Mouse (Mus musculus): Measurements from ENCODE around the gene Enoph1. TPM values are rescaled to one million over a fixed set of nuclear protein-coding genes. Genes with fewer than 3 reads are reported as not detected.

Enoph1 gene
- total RNA-seq, 2 experiments from 2014 or later, result 6.5 to 8.6 TPM

DNA sequence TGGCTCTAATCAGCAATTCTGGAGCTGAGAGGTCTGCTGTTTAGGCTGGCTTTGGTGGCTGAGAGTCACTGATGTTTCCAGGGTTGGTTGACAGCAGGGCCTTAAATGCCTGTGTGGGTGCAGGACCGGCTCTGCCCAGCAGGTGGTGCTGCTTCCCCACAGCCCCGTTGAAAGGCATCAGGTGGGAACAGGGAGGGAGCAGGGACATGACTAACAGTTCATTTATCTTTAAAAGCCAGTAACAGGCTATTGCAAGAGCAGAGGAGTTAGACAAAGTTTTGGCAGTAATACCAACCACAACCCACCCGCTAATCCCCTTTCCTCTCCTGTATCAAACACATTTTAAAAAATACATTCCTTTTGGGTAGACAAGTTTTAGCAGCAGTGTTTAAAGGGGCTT is 30.5 kb downstream of the Enoph1 start:
- intact Hi-C loops (cut with DNase I), result loop anchor here (1.0 to 5.0 kb wide), 3 partner anchors 97 to 253 kb away; no protein-coding TSS in a partner anchor
- DNase-seq, result peak; percentile 83 to 92

DNA sequence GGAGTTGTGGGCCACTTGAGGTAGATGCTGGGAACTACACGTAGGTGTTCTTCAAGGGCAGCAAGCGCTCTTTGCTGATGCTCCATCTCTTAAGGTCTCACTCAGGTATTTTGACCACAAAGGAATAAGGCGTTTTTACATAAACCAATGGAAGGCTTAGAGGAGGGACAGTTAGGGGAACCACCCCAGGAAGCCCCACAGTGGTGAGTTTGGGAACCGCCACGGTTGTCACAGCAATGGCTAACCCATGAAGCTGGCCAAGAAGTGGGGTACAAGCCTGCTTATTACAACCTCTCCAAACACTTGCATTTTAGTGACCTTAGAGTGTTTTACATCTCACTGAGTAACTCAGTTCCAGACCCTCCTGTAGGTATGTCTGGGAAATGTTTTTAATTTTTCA is 31.8 kb downstream of the Enoph1 start:
- intact Hi-C loops (cut with DNase I), result loop anchor here (2.0 to 5.0 kb wide), 2 partner anchors 96 to 251 kb away; no protein-coding TSS in a partner anchor
- no peak for DNase-seq

GRCm38 (mm10) chr5:100072557-100072956 is 32.8 kb downstream of the Enoph1 start:
- intact Hi-C loops (cut with DNase I), result loop anchor here (5.0 kb wide), 1 partner anchor 95 kb away; no protein-coding TSS in a partner anchor

DNA sequence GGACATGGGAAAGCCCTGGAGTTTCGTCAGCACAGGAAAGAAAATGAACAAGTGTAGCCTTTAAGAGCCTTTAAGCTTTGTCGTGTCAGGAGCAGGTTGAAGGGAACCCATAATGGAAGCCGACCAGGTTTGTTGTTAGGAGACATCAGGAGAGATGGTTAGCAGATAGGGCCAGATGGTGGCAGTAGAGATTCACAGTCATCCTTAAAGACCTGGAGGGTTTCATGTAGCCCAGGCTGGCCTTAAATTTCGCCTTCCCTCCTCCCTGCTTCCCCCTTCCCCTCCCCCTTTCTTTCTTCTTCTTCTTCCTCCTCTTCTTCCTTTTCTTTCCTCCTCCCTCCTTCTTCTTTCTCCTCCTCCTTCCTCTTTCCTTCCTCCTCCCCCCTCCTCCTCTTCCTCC is 34.8 kb downstream of the Enoph1 start:
- no peak for DNase-seq
- intact Hi-C loops (cut with DNase I), result loop anchor here (5.0 kb wide), 1 partner anchor 93 kb away; no protein-coding TSS in a partner anchor

More at GRCm38 (mm10) chr5:100072557-100072956, 32.8 kb downstream of the Enoph1 start:
- no peak for DNase-seq

- intact Hi-C loops (cut with DNase I), result no loop called here
- DNase-seq, result peak in 1 of 2 experiments; percentile 11
Measured at GRCm38 (mm10) chr5:100079040-100079930, 39.5 kb downstream of the Enoph1 start.

DNA sequence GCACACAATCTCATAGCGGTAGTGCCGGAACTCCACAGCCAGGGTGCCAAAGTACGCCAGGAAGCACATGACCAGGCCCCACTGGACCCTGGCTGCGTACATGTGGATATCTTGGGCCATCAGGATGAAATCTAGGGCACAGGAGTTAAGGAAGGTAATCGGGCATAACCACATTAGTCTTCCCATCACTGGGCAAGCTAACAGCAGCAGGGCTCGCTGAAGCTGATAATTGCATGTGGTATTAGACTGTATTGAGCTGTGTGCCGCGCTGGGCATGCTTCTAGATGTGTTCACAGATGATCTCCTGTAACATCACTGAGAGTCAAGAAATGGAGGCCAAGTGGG is 40.1 kb downstream of the Enoph1 start:
- intact Hi-C loops (cut with DNase I), result no loop called here
- no peak for DNase-seq

DNA sequence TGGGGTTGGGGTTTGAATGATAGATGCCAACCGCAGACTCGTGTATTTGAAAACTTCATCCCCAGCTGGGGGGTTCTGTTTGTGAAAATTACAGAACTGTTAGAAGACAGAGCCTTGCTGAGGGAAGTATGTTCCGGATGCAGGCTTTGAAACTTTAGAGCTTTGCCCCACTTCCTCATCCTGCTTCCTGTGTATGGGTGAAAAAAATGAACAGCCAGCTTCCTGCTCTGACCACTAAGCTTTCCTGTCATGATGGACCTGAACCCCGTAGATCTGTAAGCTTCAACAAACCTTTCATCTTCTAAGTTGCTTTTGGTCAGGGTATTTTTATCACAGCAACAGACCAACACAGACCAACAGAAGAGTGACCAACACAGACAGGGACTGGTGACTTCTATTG is 42.2 kb downstream of the Enoph1 start:
- intact Hi-C loops (cut with DNase I), result no loop called here

GRCm38 (mm10) chr5:100083953-100084562 is 44.3 kb downstream of the Enoph1 start:
- intact Hi-C loops (cut with DNase I), result no loop called here
- no peak for DNase-seq

More for the DNA sequence above, 42.2 kb downstream of the Enoph1 start:
- no peak for DNase-seq

DNA sequence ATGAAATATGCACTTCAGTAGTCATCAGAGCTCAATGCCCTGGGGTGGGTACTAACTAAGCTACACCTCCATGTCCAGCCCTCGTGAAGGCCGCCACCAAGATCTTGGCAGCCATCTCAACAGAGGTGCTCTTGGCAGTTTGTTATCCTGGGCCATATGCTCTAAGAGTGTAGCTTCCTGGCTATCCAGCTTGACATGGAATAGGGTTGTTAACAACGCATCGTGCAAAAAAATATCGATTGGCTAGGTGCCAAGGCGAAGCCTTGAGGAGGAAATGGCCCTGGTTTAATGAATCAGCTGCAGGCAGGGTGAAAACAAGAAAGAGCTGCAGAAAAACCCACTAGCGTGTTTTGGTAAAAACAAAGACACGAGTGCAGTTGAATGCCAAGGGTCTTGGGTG is 45.3 kb downstream of the Enoph1 start:
- no peak for DNase-seq
- intact Hi-C loops (cut with DNase I), result no loop called here

DNA sequence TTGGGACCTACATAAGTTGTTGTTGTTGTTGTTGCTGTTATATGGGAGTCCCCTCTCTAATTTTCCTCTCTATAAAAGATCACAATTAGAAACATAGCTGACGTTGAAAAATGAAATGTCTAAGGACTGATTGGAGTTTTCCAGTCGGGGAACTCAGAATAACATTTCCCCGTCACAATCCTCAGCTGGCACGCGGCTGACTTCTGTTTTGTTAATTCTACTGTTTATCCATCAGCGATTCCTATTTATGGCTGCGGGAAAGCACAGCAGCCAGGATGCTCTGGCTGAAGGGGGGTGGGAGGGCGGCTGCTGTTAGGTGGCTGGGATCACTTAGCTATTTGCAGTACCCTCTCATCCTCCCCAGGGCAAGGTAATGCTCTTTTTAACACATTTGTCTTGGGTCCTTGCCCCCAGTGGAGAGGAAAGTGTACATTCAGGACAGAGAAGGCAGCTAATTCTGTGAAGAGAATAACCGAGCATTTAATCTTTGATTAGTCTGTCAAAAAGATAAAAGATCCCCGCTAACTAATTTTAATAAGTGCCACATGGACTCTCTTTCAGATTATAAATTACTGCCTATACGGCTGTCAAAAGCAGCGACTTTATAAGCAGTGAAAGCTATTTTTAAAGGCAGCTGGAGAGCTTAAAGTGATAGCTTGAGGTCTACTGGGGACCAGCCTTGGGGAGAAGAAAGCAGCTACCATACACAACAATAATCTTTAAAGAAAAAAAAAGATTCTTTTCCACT is 50.9 kb downstream of the Enoph1 start:
- no peak for DNase-seq
- intact Hi-C loops (cut with DNase I), result no loop called here

- no peak for DNase-seq
- intact Hi-C loops (cut with DNase I), result no loop called here
Measured at GRCm38 (mm10) chr5:100091263-100091594, 51.4 kb downstream of the Enoph1 start.

DNA sequence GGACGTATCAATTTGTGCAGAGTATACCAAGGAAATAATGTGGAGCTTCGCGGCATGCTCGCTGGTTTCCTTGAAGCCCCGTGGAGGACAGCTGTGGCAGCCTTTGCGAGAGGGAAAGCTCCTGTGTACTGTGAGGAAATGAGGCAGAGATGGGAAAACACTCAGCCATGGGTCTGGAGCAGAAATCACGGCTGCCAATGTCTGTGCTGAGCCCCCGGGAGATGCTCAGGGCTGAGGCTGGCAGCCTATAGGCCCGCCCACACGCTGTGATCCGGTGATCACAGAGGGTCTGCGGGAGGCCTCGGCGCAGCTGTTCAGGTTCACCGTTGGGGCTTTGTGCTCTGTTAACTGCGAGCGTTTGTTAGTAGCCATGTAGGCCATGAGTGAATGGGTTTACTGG is 51.8 kb downstream of the Enoph1 start:
- DNase-seq, result no peak
- intact Hi-C loops (cut with DNase I), result no loop called here

- intact Hi-C loops (cut with DNase I), result no loop called here
- DNase-seq, result no peak
Measured at GRCm38 (mm10) chr5:100096955-100097354, 57.2 kb downstream of the Enoph1 start.

GRCm38 (mm10) chr5:100097967-100098366 is 58.2 kb downstream of the Enoph1 start:
- intact Hi-C loops (cut with DNase I), result no loop called here
- DNase-seq, result no peak

DNA sequence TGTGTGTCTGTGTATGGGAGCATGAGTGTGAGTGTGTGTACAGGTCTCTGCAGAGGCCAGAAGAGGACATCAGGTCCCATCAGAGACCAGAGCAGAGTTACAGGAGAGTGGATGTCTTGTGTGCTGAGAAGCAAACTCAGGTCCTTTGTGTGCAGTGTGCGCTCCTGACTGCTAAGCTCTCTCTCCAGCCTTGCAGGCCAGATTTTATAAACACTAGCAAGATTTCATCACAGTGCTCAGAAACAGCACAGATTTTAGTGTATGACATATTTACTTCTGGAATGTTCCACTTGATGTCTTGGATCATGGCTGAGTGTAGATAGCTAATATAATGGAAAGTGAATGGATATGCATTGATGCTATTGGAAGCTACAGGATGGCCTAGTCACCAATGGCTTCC is 62.6 kb downstream of the Enoph1 start:
- intact Hi-C loops (cut with DNase I), result no loop called here

DNA sequence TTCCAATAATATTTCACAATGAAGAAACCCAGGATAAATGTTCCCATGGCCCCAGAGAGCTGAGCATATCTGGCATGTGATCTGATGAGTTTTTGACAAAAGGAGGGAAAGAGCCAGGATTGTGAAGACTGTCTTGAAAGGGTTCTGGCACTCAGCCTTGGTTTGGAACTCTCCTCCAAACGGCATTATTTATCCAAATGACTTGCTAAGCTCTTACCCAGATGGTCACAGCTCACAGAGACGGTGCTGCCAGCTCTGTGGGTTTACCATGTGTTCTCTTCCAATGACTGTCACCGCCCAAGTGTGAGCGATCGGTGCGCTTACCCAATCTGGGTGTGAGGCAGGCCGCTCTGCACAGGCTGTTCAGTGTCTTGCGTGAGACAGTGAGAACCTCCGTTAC is 69.1 kb downstream of the Enoph1 start:
- intact Hi-C loops (cut with DNase I), result no loop called here
- DNase-seq, result peak in 1 of 2 experiments; percentile 5

More for the DNA sequence above, 62.6 kb downstream of the Enoph1 start:
- no peak for DNase-seq

DNA sequence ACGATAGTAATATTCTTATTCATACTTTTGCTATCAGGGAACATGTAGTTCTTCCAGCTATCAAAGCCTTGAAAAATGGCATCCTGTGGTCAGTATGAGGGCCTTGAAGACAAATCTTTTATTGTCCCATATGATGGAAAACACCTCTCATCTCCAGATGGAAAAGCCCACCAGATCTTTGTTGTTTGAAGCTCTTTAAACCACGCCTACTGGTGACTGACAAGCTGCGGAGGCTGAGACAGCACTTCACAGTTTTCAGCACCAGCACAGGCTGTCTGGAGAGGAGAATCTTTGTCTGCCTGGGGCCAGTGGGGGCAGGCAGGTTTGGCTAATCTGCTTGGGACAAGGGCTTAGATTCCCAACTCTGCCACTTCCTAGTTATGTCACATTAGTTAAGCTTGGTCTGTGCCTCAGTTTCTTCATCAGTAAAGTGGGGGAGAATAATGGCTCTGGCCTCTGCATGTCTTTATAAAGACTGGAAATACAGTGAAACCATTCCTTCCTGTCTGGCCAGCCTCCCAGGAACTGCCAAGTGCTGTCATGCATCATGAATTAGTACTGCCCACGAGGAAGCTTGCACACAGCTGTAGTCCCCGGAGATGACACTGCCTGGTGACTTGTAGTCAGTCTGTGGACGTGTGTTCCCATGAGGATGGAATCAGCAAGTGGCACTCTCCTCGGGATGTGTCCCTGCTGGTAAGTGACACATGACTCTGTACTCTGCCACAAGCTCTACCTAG is 69.9 kb downstream of the Enoph1 start:
- intact Hi-C loops (cut with DNase I), result no loop called here

DNA sequence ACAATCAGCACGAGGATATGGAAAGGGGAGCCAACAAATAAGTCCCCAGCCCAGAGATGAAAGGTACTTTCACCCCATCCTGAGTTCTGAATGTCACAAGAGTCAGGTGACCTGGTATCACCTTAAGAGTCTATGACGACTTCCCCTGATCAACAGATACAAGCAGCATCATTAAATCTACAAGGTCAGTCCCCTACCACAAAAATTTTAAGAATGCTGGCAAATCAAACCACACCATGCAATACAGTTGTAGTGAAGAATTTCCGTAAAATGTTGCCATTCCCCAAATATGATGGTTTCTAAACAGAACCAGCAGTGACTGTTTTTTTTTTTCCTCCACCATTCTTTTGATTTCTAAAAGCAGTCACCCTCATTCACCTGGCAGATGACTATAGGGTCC is 70.8 kb downstream of the Enoph1 start:
- no peak for DNase-seq
- intact Hi-C loops (cut with DNase I), result no loop called here

More for the DNA sequence above, 69.9 kb downstream of the Enoph1 start:
- no peak for DNase-seq

- DNase-seq, result no peak
- intact Hi-C loops (cut with DNase I), result no loop called here
Measured at GRCm38 (mm10) chr5:100113403-100113802, 73.6 kb downstream of the Enoph1 start.
